Mouse (Mus musculus) limb, embryonic 15.5 days (tissue): ENCODE results near the gene Olfr287. TPM values are rescaled to one million over a fixed set of nuclear protein-coding genes. Genes with fewer than 3 reads are reported as not detected.

ENCODE experiments used
- ATAC-seq: fragments of 200-750 bp; cut with Nextera tagmentation; 2 replicates; pipeline ENCODE4 v1.8.0; 2017; ENCODE audit warnings: low read depth, moderate TSS enrichment; ENCODE audit not compliant: insufficient number of reproducible peaks, low FRiP score, low TSS enrichment
- H3K27ac ChIP-seq: fragments of 300-500 bp; sonication (generic); 2 replicates; pipeline ENCODE4 v1.5.1; 2015; ENCODE audit warnings: moderate library complexity, mild to moderate bottlenecking, inconsistent platforms
- H3K27me3 ChIP-seq: fragments of 300-500 bp; sonication (generic); 2 replicates; pipeline ENCODE4 v1.6.1; 2015; ENCODE audit warnings: inconsistent platforms
- H3K36me3 ChIP-seq: fragments of 300-500 bp; sonication (generic); 2 replicates; pipeline ENCODE4 v1.6.1; 2015; ENCODE audit warnings: inconsistent platforms
- H3K4me1 ChIP-seq: fragments of 300-500 bp; sonication (generic); 2 replicates; pipeline ENCODE4 v1.6.1; 2015; ENCODE audit warnings: inconsistent platforms
- H3K4me2 ChIP-seq: fragments of 300-500 bp; sonication (generic); 2 replicates; pipeline ENCODE4 v1.6.1; 2015; ENCODE audit warnings: mild to moderate bottlenecking, inconsistent platforms
- H3K4me3 ChIP-seq: fragments of 300-500 bp; sonication (generic); 2 replicates; pipeline ENCODE4 v1.5.1; 2015; ENCODE audit warnings: mild to moderate bottlenecking, inconsistent platforms
- H3K9ac ChIP-seq: fragments of 300-500 bp; sonication (generic); 2 replicates; pipeline ENCODE4 v1.6.1; 2015; ENCODE audit warnings: inconsistent platforms
- H3K9me3 ChIP-seq: fragments of 300-500 bp; sonication (generic); 2 replicates; pipeline ENCODE4 v1.6.1; 2016; ENCODE audit warnings: inconsistent platforms
- WGBS: fragments of 180-500 bp; shearing (Covaris S2); methylation state at CpG from one replicate; pipeline ENCODE4 v1.1.7; 2015; 5-methylcytosine and 5-hydroxymethylcytosine counted together
- polyA plus RNA-seq: library from polyadenylated mRNA; unstranded; fragments of >200 nt; fragmentation: Nextera tagmentation; extraction: Ambion mirVana; gene quantifications from 2 replicates; pipeline ENCODE4 v1.2.1, GENCODE M21; 2015

The Olfr287 gene
- polyA plus RNA-seq, result not detected in 2 replicates

GRCm38 (mm10) chr15:98220877-98221276 lies at the start of gene Olfr287, which contains the start of gene Gm44579:
Gene Olfr287 (minus strand): TSS chr15:98221056.
Gene Gm44579 (minus strand): TSS chr15:98220977.
- no peaks in the 10 kb centered on the region for H3K36me3 ChIP-seq
- 73% methylated on average over 4 of the region's 4 CpGs for WGBS
- H3K4me2 ChIP-seq, result no peak within 1 kb of the TSS
- H3K9ac ChIP-seq, result no peak within 1 kb of the TSS
- no peak for ATAC-seq
- no peaks in the 10 kb centered on the region for H3K9me3 ChIP-seq
- H3K4me3 ChIP-seq, result no peak within 1 kb of the TSS
- H3K27me3 ChIP-seq, result no peaks in the 10 kb centered on the region
- no peak within 1 kb of the TSS for H3K27ac ChIP-seq
- H3K4me1 ChIP-seq, result no peaks in the 10 kb centered on the region

- H3K36me3 ChIP-seq, result no peaks in the 10 kb centered on the region
- no peak overlapping the region for H3K27ac ChIP-seq
- H3K4me1 ChIP-seq, result no peaks in the 10 kb centered on the region
- ATAC-seq, result no peak
- no peak overlapping the region for H3K9ac ChIP-seq
- no peaks in the 10 kb centered on the region for H3K27me3 ChIP-seq
- WGBS, result 74% methylated on average over 7 of the region's 7 CpGs
- H3K4me3 ChIP-seq, result no peak overlapping the region
- no peak overlapping the region for H3K4me2 ChIP-seq
- H3K9me3 ChIP-seq, result no peaks in the 10 kb centered on the region
Observed at GRCm38 (mm10) chr15:98257776-98258175, 36.9 kb upstream of the Olfr287 start.

- 75% methylated on average over 8 of the region's 8 CpGs for WGBS
- Histone ChIP-seq H3K4me1 (no peaks in the 10 kb centered on the region), H3K4me3 (no peak within 1 kb of the TSS), H3K36me3 (no peaks in the 10 kb centered on the region), H3K9ac (no peak within 1 kb of the TSS), H3K27ac (no peak within 1 kb of the TSS), H3K9me3 (no peaks in the 10 kb centered on the region), H3K27me3 (no peaks in the 10 kb centered on the region), H3K4me2 (no peak within 1 kb of the TSS)
- no peak for ATAC-seq
Observed at GRCm38 (mm10) chr15:98257193-98257592, 36.3 kb upstream of the Olfr287 start, which contains the start of gene H1fnt. Gene H1fnt (minus strand): TSS chr15:98257293.

GRCm38 (mm10) chr15:98256271-98256670 lies 35.4 kb upstream of the Olfr287 start:
- H3K4me2 ChIP-seq, result no peak overlapping the region
- ATAC-seq, result no peak
- WGBS, result 86% methylated on average over 13 of the region's 13 CpGs
- no peaks in the 10 kb centered on the region for H3K9me3 ChIP-seq
- H3K4me3 ChIP-seq, result no peak overlapping the region
- no peaks in the 10 kb centered on the region for H3K4me1 ChIP-seq
- H3K36me3 ChIP-seq, result no peaks in the 10 kb centered on the region
- no peaks in the 10 kb centered on the region for H3K27me3 ChIP-seq
- H3K9ac ChIP-seq, result no peak overlapping the region
- H3K27ac ChIP-seq, result no peak overlapping the region

GRCm38 (mm10) chr15:98235442-98235841 lies 14.6 kb upstream of the Olfr287 start:
- no peaks in the 10 kb centered on the region for H3K4me1 ChIP-seq
- H3K9me3 ChIP-seq, result no peaks in the 10 kb centered on the region
- no peaks in the 10 kb centered on the region for H3K36me3 ChIP-seq
- H3K4me2 ChIP-seq, result no peak overlapping the region
- H3K4me3 ChIP-seq, result no peak overlapping the region
- no peaks in the 10 kb centered on the region for H3K27me3 ChIP-seq
- 94% methylated on average over 4 of the region's 4 CpGs for WGBS
- no peak overlapping the region for H3K9ac ChIP-seq
- no peak overlapping the region for H3K27ac ChIP-seq
- no peak for ATAC-seq

GRCm38 (mm10) chr15:98234350-98234749 lies 13.5 kb upstream of the Olfr287 start, which contains the start of gene Olfr286:
Gene Olfr286 (minus strand): TSS chr15:98234450.
- WGBS, result 84% methylated on average over 4 of the region's 4 CpGs

GRCm38 (mm10) chr15:98226096-98226495 lies 5.2 kb upstream of the Olfr287 start:
- Histone ChIP-seq H3K27ac (no peak overlapping the region), H3K9me3 (no peaks in the 10 kb centered on the region), H3K36me3 (no peaks in the 10 kb centered on the region), H3K4me1 (no peaks in the 10 kb centered on the region), H3K4me3 (no peak overlapping the region), H3K9ac (no peak overlapping the region), H3K4me2 (no peak overlapping the region), H3K27me3 (no peaks in the 10 kb centered on the region)
- ATAC-seq, result no peak
- WGBS, result 80% methylated on average over 7 of the region's 7 CpGs

More at GRCm38 (mm10) chr15:98234350-98234749, 13.5 kb upstream of the Olfr287 start, which contains the start of gene Olfr286:
- Histone ChIP-seq H3K4me1 (no peaks in the 10 kb centered on the region), H3K27ac (no peak within 1 kb of the TSS), H3K4me2 (no peak within 1 kb of the TSS), H3K9ac (no peak within 1 kb of the TSS), H3K36me3 (no peaks in the 10 kb centered on the region), H3K9me3 (no peaks in the 10 kb centered on the region), H3K27me3 (no peaks in the 10 kb centered on the region), H3K4me3 (no peak within 1 kb of the TSS)
- no peak for ATAC-seq

GRCm38 (mm10) chr15:98225610-98226009 lies 4.8 kb upstream of the Olfr287 start:
- H3K4me2 ChIP-seq, result no peak overlapping the region
- ATAC-seq, result no peak
- H3K27ac ChIP-seq, result no peak overlapping the region
- H3K36me3 ChIP-seq, result no peaks in the 10 kb centered on the region
- H3K9me3 ChIP-seq, result no peaks in the 10 kb centered on the region
- no peak overlapping the region for H3K9ac ChIP-seq
- H3K27me3 ChIP-seq, result no peaks in the 10 kb centered on the region
- H3K4me1 ChIP-seq, result no peaks in the 10 kb centered on the region
- no peak overlapping the region for H3K4me3 ChIP-seq
- WGBS, result 40% methylated on average over 16 of the region's 16 CpGs

GRCm38 (mm10) chr15:98222377-98222776 lies 1.5 kb upstream of the Olfr287 start:
- ATAC-seq, result no peak

GRCm38 (mm10) chr15:98214130-98214529 lies 6.7 kb downstream of the Olfr287 start:
- no peak for ATAC-seq
- Histone ChIP-seq H3K36me3 (no peaks in the 10 kb centered on the region), H3K4me2 (no peak overlapping the region), H3K27ac (no peak overlapping the region), H3K4me1 (no peaks in the 10 kb centered on the region), H3K9ac (no peak overlapping the region), H3K4me3 (no peak overlapping the region), H3K9me3 (no peaks in the 10 kb centered on the region), H3K27me3 (no peaks in the 10 kb centered on the region)
- WGBS, result 67% methylated on average over 5 of the region's 5 CpGs

More at GRCm38 (mm10) chr15:98222377-98222776, 1.5 kb upstream of the Olfr287 start:
- no peak overlapping the region for H3K4me3 ChIP-seq
- H3K27ac ChIP-seq, result no peak overlapping the region
- H3K4me2 ChIP-seq, result no peak overlapping the region
- H3K27me3 ChIP-seq, result no peaks in the 10 kb centered on the region
- H3K4me1 ChIP-seq, result no peaks in the 10 kb centered on the region
- no peak overlapping the region for H3K9ac ChIP-seq
- H3K9me3 ChIP-seq, result no peaks in the 10 kb centered on the region
- H3K36me3 ChIP-seq, result no peaks in the 10 kb centered on the region

GRCm38 (mm10) chr15:98213336-98213870 lies 7.5 kb downstream of the Olfr287 start:
- no peak for ATAC-seq
- Histone ChIP-seq H3K27me3 (no peaks in the 10 kb centered on the region), H3K9ac (no peak overlapping the region), H3K27ac (no peak overlapping the region), H3K4me2 (no peak overlapping the region), H3K36me3 (no peaks in the 10 kb centered on the region), H3K4me3 (no peak overlapping the region), H3K4me1 (no peaks in the 10 kb centered on the region), H3K9me3 (no peaks in the 10 kb centered on the region)
- 82% methylated on average over 5 of the region's 5 CpGs for WGBS

- Histone ChIP-seq H3K4me2 (no peak overlapping the region), H3K27me3 (no peaks in the 10 kb centered on the region), H3K9me3 (no peaks in the 10 kb centered on the region), H3K36me3 (no peaks in the 10 kb centered on the region), H3K9ac (no peak overlapping the region), H3K27ac (no peak overlapping the region), H3K4me1 (no peaks in the 10 kb centered on the region), H3K4me3 (no peak overlapping the region)
- no peak for ATAC-seq
- 85% methylated on average over 7 of the region's 7 CpGs for WGBS
Observed at GRCm38 (mm10) chr15:98209676-98210075, 11.2 kb downstream of the Olfr287 start.

- WGBS, result 74% methylated on average over 3 of the region's 3 CpGs
- H3K4me3 ChIP-seq, result no peak within 1 kb of the TSS
- no peaks in the 10 kb centered on the region for H3K27me3 ChIP-seq
- H3K4me2 ChIP-seq, result no peak within 1 kb of the TSS
- no peak within 1 kb of the TSS for H3K9ac ChIP-seq
- no peaks in the 10 kb centered on the region for H3K4me1 ChIP-seq
- no peaks in the 10 kb centered on the region for H3K36me3 ChIP-seq
- no peak for ATAC-seq
- 0 out of 2 replicates have a peak, but pooled peaks cover 3% of the 10 kb centered on the region for H3K9me3 ChIP-seq
- H3K27ac ChIP-seq, result no peak within 1 kb of the TSS
Observed at GRCm38 (mm10) chr15:98195442-98195841, 25.4 kb downstream of the Olfr287 start, which contains the start of gene Olfr288. Gene Olfr288 (minus strand): TSS chr15:98195542.
